Mouse (Mus musculus): ENCODE measurements around the gene Aacs. TPM values are rescaled to one million over a fixed set of nuclear protein-coding genes. Genes with fewer than 3 reads are reported as not detected.

Gene Aacs
- polyA plus RNA-seq, 1 experiment, result 5.5 TPM

- no peak for TF ChIP-seq GATA1 (IDR thresholded peaks at IDR 0.05; ENCODE audit: low read length)
Measured at GRCm38 (mm10) chr5:125507582-125507981, 32.0 kb downstream of the Aacs start.

- no peak for TF ChIP-seq GATA1 (IDR thresholded peaks at IDR 0.05; ENCODE audit: low read length)
Measured at GRCm38 (mm10) chr5:125508006-125508405, 32.4 kb downstream of the Aacs start.

GRCm38 (mm10) chr5:125509541-125509940, 33.9 kb downstream of the Aacs start:
- TF ChIP-seq GATA1 (IDR thresholded peaks at IDR 0.05; ENCODE audit: low read length), result no peak

- TF ChIP-seq GATA1 (IDR thresholded peaks at IDR 0.05; ENCODE audit: low read length), result no peak
Measured at GRCm38 (mm10) chr5:125515006-125515405, 39.4 kb downstream of the Aacs start.

- TF ChIP-seq GATA1 (IDR thresholded peaks at IDR 0.05; ENCODE audit: low read length), result no peak
Measured at GRCm38 (mm10) chr5:125518640-125519039, 43.0 kb downstream of the Aacs start.

- TF ChIP-seq GATA1 (IDR thresholded peaks at IDR 0.05; ENCODE audit: low read length), result no peak
Measured at GRCm38 (mm10) chr5:125520930-125521590, 45.4 kb downstream of the Aacs start.

GRCm38 (mm10) chr5:125523361-125523760, 47.7 kb downstream of the Aacs start:
- TF ChIP-seq GATA1 (IDR thresholded peaks at IDR 0.05; ENCODE audit: low read length), result no peak

GRCm38 (mm10) chr5:125525516-125525915, 49.9 kb downstream of the Aacs start:
- TF ChIP-seq GATA1 (IDR thresholded peaks at IDR 0.05; ENCODE audit: low read length), result no peak

- no peak for TF ChIP-seq GATA1 (IDR thresholded peaks at IDR 0.05; ENCODE audit: low read length)
Measured at GRCm38 (mm10) chr5:125526464-125526863, 50.9 kb downstream of the Aacs start.

- TF ChIP-seq GATA1 (IDR thresholded peaks at IDR 0.05; ENCODE audit: low read length), result no peak
Measured at GRCm38 (mm10) chr5:125529109-125529508, 53.5 kb downstream of the Aacs start.

GRCm38 (mm10) chr5:125531634-125532033, 56.0 kb downstream of the Aacs start, which contains the start of gene Tmem132b:
Gene Tmem132b, plus strand, starts transcription at chr5:125531774.
- no peak for TF ChIP-seq GATA1 (IDR thresholded peaks at IDR 0.05; ENCODE audit: low read length)

- no peak for TF ChIP-seq GATA1 (IDR thresholded peaks at IDR 0.05; ENCODE audit: low read length)
Measured at GRCm38 (mm10) chr5:125532191-125532544, 56.6 kb downstream of the Aacs start.

- TF ChIP-seq GATA1 (IDR thresholded peaks at IDR 0.05; ENCODE audit: low read length), result no peak
Measured at GRCm38 (mm10) chr5:125532545-125533224, 57.1 kb downstream of the Aacs start.

- no peak for TF ChIP-seq GATA1 (IDR thresholded peaks at IDR 0.05; ENCODE audit: low read length)
Measured at GRCm38 (mm10) chr5:125533225-125533900, 57.7 kb downstream of the Aacs start.

- TF ChIP-seq GATA1 (IDR thresholded peaks at IDR 0.05; ENCODE audit: low read length), result no peak
Measured at GRCm38 (mm10) chr5:125534168-125534610, 58.6 kb downstream of the Aacs start.

- TF ChIP-seq GATA1 (IDR thresholded peaks at IDR 0.05; ENCODE audit: low read length), result no peak
Measured at GRCm38 (mm10) chr5:125534611-125535324, 59.2 kb downstream of the Aacs start.
